Mouse (Mus musculus): ENCODE measurements around the gene Ostn.

The Ostn gene

DNA sequence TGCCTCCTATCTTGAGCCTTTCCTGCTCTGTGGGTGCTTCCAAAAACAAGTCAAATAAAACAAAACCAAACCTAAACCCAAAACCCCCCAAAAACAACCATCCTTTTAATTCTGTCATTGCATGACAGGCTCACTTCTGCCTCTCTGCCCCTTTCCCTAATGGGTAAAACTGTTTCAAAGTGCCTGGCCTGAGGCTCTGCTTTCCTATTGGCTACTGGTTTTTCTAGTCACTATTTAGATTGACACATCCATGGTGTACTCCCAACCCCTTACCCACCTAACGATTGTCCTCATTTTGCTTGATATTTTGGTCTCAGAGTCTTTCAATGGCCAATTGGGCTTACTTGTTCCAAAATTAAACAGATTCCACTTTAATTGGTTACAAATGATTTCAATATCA lies 78.4 kb downstream of the Ostn start:
- CTCF ChIA-PET, result no interaction called here
- POLR2A ChIA-PET, result no interaction called here

DNA sequence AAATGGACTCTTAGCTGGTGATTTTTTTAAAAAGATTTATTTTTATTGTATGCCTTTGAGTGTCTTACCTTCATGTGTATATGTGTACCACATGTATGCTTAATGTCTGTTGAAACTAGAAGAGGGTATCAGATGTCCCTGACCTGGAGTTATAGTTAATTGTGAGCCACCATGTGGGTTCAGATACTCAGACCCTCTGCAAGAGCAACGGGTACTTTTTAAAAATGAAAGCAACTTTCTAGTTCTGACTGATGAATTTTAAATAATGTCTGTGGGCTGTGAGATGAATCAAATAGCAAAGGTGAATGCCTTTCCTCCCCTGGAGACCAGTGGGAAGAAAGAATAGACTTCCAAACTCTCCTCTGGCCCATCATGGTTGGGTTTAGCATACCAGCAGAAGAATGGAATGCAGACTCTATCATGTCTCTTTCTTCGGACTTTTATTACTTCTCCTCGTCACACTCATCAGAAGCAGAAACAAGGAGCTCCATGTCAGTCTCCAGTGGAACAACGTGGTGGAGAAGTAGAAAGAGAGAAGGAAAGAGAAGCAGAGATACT lies 79.6 kb downstream of the Ostn start:
- CTCF ChIA-PET, result no interaction called here
- POLR2A ChIA-PET, result interaction anchor here in 1 of 4 experiments (0.8 kb wide), 1 partner anchor 22 kb away, joined by 3 read pairs; no protein-coding TSS in a partner anchor

DNA sequence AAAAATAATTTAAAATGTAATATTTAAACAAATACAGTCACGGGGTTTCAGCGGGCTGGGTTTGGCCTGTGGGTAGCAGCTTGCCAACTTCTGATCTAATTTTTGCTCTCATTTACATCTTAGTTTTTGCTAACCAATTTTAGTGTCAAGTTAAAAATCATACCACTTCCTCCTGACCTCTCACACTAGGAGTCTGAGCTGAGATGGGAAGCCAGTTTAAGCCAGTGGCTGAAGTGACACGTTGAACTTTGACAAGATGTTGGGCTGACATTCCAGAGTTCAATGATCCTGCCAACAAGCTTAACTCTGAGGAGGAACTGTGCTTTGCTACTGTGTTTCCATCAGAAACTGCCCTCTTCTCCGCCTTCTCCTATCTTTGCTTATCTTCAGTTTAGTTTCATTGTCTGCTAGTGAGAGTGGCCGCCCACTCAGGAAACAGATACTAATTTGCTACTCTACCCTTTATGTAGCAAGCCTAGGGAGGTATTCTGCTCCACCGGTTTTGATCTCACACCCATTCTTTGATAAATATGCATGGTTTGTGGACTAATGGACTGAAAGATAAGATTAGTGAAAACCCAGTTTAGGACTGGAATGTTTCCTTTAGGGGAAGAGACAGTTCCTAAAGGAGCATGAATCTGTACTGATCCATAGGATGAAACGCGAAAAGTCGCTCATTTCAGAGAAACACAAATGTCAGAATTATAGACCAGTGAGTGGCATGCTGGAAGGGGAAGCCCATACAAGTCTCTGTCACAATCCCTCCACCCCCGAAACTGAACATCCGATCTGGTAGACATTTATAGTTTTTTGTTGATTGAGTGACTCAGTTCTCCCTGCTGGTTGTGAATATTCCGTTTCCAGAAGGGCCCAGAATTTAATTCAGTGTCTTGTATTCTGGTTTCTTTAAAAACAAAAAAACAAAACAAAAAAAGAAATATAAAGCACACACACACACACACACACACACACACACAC lies 80.6 kb downstream of the Ostn start:
- ChIA-PET CTCF (no interaction called here), POLR2A (interaction anchor here in 1 of 4 experiments (0.8 kb wide), 1 partner anchor 23 kb away, joined by 3 read pairs; no protein-coding TSS in a partner anchor)

DNA sequence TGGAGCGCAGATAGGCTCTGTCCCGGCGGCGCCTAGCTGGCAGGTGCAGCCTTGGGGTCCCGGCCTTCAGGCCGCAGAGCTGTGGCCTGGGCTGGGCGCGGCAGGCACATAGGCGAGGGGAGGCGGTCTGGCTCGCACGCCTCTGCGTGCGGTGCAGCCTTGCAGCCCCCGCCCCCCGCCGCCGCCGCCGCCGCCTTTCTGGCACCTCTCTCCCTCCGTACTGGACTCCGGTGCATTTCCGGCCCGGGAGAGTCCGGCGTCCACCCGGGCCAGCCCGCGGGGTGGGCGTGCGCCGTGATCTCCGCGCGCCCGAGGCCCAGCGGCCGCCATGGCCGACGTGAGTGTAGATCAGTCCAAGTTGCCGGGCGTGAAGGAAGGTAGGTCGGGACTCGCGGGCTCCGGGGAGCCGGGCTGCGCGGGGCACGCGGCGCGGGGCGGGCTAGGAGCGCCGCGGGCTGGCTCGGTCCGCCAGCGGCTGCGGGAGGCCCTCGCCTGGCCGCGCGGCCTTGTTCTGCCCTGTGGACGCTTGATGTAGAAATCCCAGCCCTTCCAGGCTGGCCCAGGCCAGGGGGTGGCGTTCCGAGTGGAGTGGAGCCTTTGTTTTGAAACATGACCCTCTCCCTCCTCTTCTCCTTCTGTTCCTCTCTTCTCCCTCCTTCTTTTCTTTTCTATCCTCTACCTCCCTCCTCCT lies 81.6 kb downstream of the Ostn start, which contains the start of gene Ccdc50:
Gene Ccdc50, plus strand, starts transcription at position 109 of the 691 bp plus-strand sequence.
- CTCF ChIA-PET, result interaction anchor here in 1 of 4 experiments (0.6 kb wide), 1 partner anchor 413 kb away, joined by 5 read pairs; no protein-coding TSS in a partner anchor

DNA sequence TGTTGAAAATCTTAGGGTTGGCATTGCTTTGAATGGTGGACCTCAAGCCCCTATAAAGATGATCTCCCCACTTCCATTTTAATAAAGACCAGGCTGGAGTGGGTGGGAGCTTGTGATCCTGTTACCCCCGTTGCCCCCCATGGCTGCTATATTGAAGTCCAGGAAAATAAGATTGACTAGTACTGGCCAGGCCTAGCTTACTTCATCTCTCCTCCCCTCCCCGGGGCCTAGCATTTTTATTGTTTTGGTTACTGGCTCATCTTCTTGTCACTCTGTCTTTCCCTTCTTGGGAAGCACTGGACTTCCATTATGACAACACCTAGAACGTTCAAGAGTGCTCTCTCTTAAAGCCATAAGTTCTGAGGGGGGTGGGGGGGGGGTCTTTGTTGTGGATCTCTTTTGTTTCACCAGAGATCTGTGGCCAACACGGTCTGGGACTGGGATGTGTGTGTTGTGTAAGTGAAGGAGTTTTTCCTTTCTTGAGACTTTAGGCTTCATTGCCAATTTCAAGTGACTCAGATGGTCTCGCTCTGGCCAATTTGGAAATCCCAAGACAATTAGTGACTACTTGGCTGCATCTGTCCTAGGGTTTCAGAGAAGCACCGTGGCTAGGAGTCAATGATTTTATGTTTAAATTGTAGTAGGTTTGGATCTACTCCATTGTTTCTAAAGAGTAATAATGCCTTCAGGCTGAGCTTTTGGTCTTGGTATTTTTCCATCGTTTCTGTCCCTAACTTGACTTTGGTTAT lies 82.4 kb downstream of the Ostn start:
- CTCF ChIA-PET, result interaction anchor here in 1 of 4 experiments (0.6 kb wide), 1 partner anchor 413 kb away, joined by 5 read pairs; no protein-coding TSS in a partner anchor

More for the DNA sequence above, 81.6 kb downstream of the Ostn start, which contains the start of gene Ccdc50:
- POLR2A ChIA-PET, result interaction anchor here in 2 of 4 experiments (0.6 to 0.8 kb wide), 3 partner anchors 8 to 40 kb away, joined by 3 to 5 read pairs (median 3); no protein-coding TSS in a partner anchor

DNA sequence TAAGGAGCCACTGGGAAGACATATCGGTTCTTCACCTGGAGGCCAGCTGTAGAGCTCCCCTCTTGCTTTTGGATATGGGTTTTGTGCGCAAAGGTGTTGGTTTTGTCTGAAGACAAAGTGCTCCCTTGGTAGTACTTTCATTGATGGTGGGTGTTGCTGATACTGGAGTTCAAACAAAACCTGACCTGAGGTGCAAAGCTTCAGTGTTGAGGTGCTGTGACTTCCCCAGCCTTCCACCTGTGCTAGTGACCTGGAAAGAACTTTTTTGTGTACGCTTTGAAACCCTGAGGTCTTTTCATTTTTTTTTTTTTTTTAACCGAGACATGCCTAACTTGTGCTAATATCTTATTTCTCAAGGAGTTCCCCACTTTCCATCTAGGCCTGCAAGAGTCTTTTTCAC lies 83.0 kb downstream of the Ostn start:
- ChIA-PET CTCF (no interaction called here), POLR2A (no interaction called here)

More for the DNA sequence above, 82.4 kb downstream of the Ostn start:
- POLR2A ChIA-PET, result interaction anchor here in 2 of 4 experiments (0.6 to 0.8 kb wide), 3 partner anchors 9 to 41 kb away, joined by 3 to 5 read pairs (median 3); no protein-coding TSS in a partner anchor

DNA sequence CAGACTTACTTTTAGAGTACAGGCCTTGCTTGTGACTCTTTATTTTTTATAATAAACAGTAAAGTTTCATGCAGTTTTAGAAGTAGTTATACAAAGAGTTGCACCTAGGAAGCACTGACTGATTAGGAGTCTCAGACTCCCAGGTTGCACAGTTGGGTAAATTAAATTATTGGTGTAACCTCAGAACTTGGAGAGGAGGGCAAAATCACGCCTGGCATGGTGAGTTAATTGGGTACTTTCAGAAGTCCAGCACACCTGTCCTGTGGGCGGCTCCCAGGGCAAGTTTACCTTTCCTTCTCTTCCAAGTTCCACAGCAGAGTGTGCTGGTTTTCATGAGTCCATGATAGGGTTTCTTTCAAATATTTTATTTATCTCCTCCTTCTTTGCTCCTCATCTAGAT lies 84.6 kb downstream of the Ostn start:
- ChIA-PET POLR2A (no interaction called here), CTCF (no interaction called here)

DNA sequence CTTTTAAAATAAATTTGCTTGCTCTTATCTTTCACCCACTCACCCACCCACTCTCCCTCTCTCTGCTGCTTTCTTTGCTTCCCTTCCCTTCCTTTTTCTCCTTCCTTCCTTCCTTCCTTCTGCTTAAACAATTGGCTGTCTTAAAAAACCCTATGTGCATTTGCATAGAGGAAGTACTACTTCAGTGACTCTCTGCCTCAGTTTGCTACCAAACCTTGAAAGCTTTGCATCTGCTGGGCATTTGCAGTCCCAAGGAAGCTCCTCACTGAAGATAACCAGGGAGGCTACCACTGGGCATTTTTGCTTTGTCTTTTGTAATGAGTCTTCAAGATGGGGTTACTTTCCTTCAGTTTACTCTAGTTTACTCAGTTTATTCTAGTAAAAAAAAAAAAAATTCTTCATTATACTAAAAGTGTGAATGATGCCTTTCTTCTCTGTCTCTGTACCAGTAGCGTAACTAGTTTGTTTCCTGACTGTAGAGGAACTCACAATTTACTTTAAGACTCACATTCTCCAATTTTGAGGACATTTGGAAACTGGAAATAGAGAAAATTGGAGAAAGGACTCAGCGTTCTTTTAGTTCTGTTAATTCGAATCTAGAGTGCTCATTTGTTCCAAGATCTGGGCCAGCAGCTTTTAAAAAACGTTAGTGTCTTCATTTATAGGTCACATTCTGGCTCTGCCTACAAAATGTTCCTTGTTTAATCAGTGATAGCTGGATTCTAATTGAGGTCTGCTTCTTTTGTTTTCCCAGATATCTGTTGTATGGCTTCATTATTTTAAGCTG lies 88.2 kb downstream of the Ostn start:
- ChIA-PET CTCF (no interaction called here), POLR2A (interaction anchor here in 2 of 4 experiments (0.5 to 0.6 kb wide), 2 partner anchors 24 to 27 kb away, joined by 3 read pairs; no protein-coding TSS in a partner anchor)

DNA sequence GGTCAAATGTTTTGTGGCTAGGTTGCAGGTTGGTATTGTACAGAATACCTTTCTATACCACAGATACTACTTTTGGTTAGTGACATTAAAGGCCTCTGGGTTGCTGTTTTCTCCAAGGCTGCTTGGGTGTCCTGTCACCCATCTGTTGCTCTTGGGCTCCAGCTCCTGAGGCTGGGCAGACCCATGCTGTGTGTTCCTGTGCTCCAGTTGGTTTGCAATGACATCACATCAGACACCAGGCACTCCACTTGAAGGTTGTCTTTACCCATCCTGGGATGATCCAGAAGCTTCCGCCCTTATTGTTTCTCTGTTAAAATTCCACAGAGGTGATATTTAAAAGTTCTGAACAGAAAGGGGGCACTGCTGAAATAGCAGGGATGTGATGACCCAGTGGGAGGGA lies 89.7 kb downstream of the Ostn start:
- CTCF ChIA-PET, result no interaction called here
- POLR2A ChIA-PET, result interaction anchor here in 1 of 4 experiments (0.7 kb wide), 1 partner anchor 26 kb away, joined by 3 read pairs; no protein-coding TSS in a partner anchor

DNA sequence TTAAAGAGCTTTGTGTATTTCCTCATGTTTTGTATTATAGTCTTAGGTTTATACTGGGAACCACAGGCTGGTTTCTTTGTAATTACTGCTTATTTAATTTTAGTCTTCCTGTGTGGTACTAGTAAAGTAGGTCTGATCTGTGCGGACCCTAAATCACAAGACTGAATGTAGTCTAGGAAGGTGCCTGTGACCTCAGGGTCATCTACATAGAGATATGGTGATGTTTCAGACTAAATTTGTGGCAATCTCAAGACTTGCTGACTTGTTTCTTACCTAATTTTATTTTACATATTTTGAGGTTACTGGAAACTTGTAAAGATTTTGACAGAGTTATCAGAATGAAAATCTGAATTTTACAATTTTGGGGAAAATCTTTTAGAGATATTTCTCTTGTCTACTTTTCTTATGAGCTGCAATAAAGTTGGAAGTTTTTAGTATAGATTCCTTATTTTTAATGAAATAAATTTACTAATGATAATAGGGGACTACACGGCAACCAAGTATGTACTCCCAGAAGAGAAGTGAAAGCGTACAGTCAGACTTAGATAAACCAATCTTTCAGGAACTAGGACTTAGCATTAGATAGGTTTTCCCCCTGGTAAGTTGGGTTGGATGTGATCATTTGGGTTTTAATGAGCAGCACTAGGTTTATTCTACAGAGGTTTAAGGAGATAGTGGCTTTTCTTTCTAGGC lies 91.9 kb downstream of the Ostn start:
- CTCF ChIA-PET, result no interaction called here
- POLR2A ChIA-PET, result no interaction called here

DNA sequence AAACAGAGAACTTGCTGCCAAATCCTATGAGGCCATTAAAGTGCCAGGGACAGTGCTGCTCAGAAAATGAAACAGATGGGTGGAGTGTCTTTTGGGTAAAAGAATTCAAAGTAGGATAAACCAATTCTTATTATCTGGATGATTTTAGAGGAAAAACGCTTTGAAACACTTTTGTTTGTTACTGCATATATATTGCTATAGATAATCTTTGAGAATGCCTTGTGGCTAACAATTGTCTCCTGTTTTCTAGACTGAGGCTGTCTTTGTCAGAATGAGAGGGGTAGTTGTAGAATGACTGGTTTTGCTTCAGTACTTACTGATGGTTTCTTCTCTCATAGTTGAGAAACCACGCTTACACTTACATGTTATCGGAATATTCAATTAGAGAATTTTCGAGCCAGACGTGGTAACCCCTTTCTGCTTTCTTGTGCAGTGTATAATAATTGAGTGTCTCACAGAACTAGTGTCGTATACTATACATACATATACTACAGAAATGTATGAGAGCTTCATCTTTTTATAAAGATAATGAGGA lies 92.5 kb downstream of the Ostn start:
- ChIA-PET POLR2A (no interaction called here), CTCF (no interaction called here)

All from embryonic stem cell, embryonic (primary cell).